Mouse (Mus musculus): Measurements from ENCODE around the gene Ninj2. TPM values are rescaled to one million over a fixed set of nuclear protein-coding genes. Genes with fewer than 3 reads are reported as not detected.
"Not testable (repeated sequence)": the region's sequence is repeated elsewhere in the genome, so short reads cannot be mapped to it uniquely, and the experiment has no call there.

Gene Ninj2
- polyA plus RNA-seq, 1 experiment from 2014 or later: not detected

- Histone ChIP-seq H3K27ac (replicated peaks) (no peak overlapping the region), H3K4me3 (no peak overlapping the region), H3K36me3 (no peaks in the 10 kb centered on the region), H3K9me3 (no peaks in the 10 kb centered on the region), H3K9ac (replicated peaks) (no peak overlapping the region), H3K27me3 (no peaks in the 10 kb centered on the region), H3K4me1 (no peaks in the 10 kb centered on the region), H3K4me2 (replicated peaks) (no peak overlapping the region)
- 82% methylated on average over 4 of the region's 4 CpGs for WGBS
- no peak for ATAC-seq (replicated peaks)
These were observed 11.6 kb upstream of the Ninj2 start for GRCm38 (mm10) chr6:120081516-120081915.

- no peak overlapping the region for H3K9ac ChIP-seq (replicated peaks)
- ATAC-seq (replicated peaks): no peak
- no peaks in the 10 kb centered on the region for H3K36me3 ChIP-seq
- 90% methylated on average over 6 of the region's 6 CpGs for WGBS
- no peaks in the 10 kb centered on the region for H3K9me3 ChIP-seq
- H3K4me2 ChIP-seq (replicated peaks): no peak overlapping the region
- H3K4me3 ChIP-seq: no peak overlapping the region
- no peaks in the 10 kb centered on the region for H3K4me1 ChIP-seq
- no peak overlapping the region for H3K27ac ChIP-seq (replicated peaks)
- no peaks in the 10 kb centered on the region for H3K27me3 ChIP-seq
These were observed 10.7 kb upstream of the Ninj2 start for GRCm38 (mm10) chr6:120082251-120082950.

GRCm38 (mm10) chr6:120082951-120083411, 10.2 kb upstream of the Ninj2 start:
- H3K27me3 ChIP-seq: no peaks in the 10 kb centered on the region
- no peaks in the 10 kb centered on the region for H3K9me3 ChIP-seq
- no peak overlapping the region for H3K4me2 ChIP-seq (replicated peaks)
- no peak for ATAC-seq (replicated peaks)
- H3K9ac ChIP-seq (replicated peaks): no peak overlapping the region
- no peaks in the 10 kb centered on the region for H3K4me1 ChIP-seq
- no peak overlapping the region for H3K27ac ChIP-seq (replicated peaks)
- no peaks in the 10 kb centered on the region for H3K36me3 ChIP-seq
- H3K4me3 ChIP-seq: no peak overlapping the region
- WGBS: 92% methylated on average over 8 of the region's 8 CpGs

GRCm38 (mm10) chr6:120083442-120083841, 9.7 kb upstream of the Ninj2 start:
- H3K9ac ChIP-seq (replicated peaks): no peak overlapping the region
- no peak for ATAC-seq (replicated peaks)
- no peak overlapping the region for H3K4me2 ChIP-seq (replicated peaks)
- no peak overlapping the region for H3K4me3 ChIP-seq
- 79% methylated on average over 6 of the region's 6 CpGs for WGBS
- H3K9me3 ChIP-seq: no peaks in the 10 kb centered on the region
- no peaks in the 10 kb centered on the region for H3K4me1 ChIP-seq
- no peaks in the 10 kb centered on the region for H3K36me3 ChIP-seq
- no peak overlapping the region for H3K27ac ChIP-seq (replicated peaks)
- H3K27me3 ChIP-seq: no peaks in the 10 kb centered on the region

GRCm38 (mm10) chr6:120084983-120085382, 8.2 kb upstream of the Ninj2 start:
- Histone ChIP-seq H3K36me3 (no peaks in the 10 kb centered on the region), H3K4me3 (no peak overlapping the region), H3K4me1 (no peaks in the 10 kb centered on the region), H3K9me3 (no peaks in the 10 kb centered on the region), H3K9ac (replicated peaks) (no peak overlapping the region), H3K4me2 (replicated peaks) (no peak overlapping the region), H3K27me3 (no peaks in the 10 kb centered on the region), H3K27ac (replicated peaks) (no peak overlapping the region)
- no peak for ATAC-seq (replicated peaks)
- 92% methylated on average over 2 of the region's 2 CpGs for WGBS

- H3K9ac ChIP-seq (replicated peaks): no peak overlapping the region
- no peak overlapping the region for H3K27ac ChIP-seq (replicated peaks)
- 88% methylated on average over 3 of the region's 3 CpGs for WGBS
- no peaks in the 10 kb centered on the region for H3K36me3 ChIP-seq
- H3K4me2 ChIP-seq (replicated peaks): no peak overlapping the region
- no peak overlapping the region for H3K4me3 ChIP-seq
- no peaks in the 10 kb centered on the region for H3K27me3 ChIP-seq
- H3K4me1 ChIP-seq: no peaks in the 10 kb centered on the region
- ATAC-seq (replicated peaks): no peak
- H3K9me3 ChIP-seq: no peaks in the 10 kb centered on the region
These were observed 7.3 kb upstream of the Ninj2 start for GRCm38 (mm10) chr6:120085832-120086231.

- not testable (repeated sequence) for H3K9me3 ChIP-seq; H3K4me2 ChIP-seq (replicated peaks); ATAC-seq (replicated peaks); H3K4me1 ChIP-seq; H3K27ac ChIP-seq (replicated peaks); H3K36me3 ChIP-seq; H3K4me3 ChIP-seq; H3K27me3 ChIP-seq; H3K9ac ChIP-seq (replicated peaks)
- 95% methylated on average over 8 of the region's 8 CpGs for WGBS
These were observed 6.1 kb upstream of the Ninj2 start for GRCm38 (mm10) chr6:120087041-120087440.

GRCm38 (mm10) chr6:120090712-120091248, 2.4 kb upstream of the Ninj2 start:
- WGBS: 75% methylated on average over 15 of the region's 15 CpGs
- no peak for ATAC-seq (replicated peaks)
- Histone ChIP-seq H3K4me2 (replicated peaks) (no peak overlapping the region), H3K4me1 (no peaks in the 10 kb centered on the region), H3K4me3 (no peak overlapping the region), H3K27ac (replicated peaks) (no peak overlapping the region), H3K27me3 (no peaks in the 10 kb centered on the region), H3K9me3 (no peaks in the 10 kb centered on the region), H3K36me3 (no peaks in the 10 kb centered on the region), H3K9ac (replicated peaks) (no peak overlapping the region)

- Histone ChIP-seq H3K4me1 (no peaks in the 10 kb centered on the region), H3K27ac (replicated peaks) (no peak overlapping the region), H3K27me3 (no peaks in the 10 kb centered on the region), H3K9me3 (no peaks in the 10 kb centered on the region), H3K9ac (replicated peaks) (no peak overlapping the region), H3K4me3 (no peak overlapping the region), H3K36me3 (no peaks in the 10 kb centered on the region), H3K4me2 (replicated peaks) (no peak overlapping the region)
- 77% methylated on average over 4 of the region's 4 CpGs for WGBS
- no peak for ATAC-seq (replicated peaks)
These were observed 1.2 kb upstream of the Ninj2 start for GRCm38 (mm10) chr6:120091956-120092355.

- Histone ChIP-seq H3K9me3 (no peaks in the 10 kb centered on the region), H3K9ac (replicated peaks) (no peak overlapping the region), H3K27ac (replicated peaks) (no peak overlapping the region), H3K4me3 (no peak overlapping the region), H3K4me1 (no peaks in the 10 kb centered on the region), H3K27me3 (no peaks in the 10 kb centered on the region), H3K36me3 (no peaks in the 10 kb centered on the region), H3K4me2 (replicated peaks) (no peak overlapping the region)
- ATAC-seq (replicated peaks): no peak
- WGBS: 87% methylated on average over 9 of the region's 9 CpGs
These were observed 1.1 kb downstream of the Ninj2 start for GRCm38 (mm10) chr6:120094091-120094776.

GRCm38 (mm10) chr6:120095096-120095495, 1.9 kb downstream of the Ninj2 start:
- Histone ChIP-seq H3K4me1 (no peaks in the 10 kb centered on the region), H3K9me3 (no peaks in the 10 kb centered on the region), H3K9ac (replicated peaks) (no peak overlapping the region), H3K27ac (replicated peaks) (no peak overlapping the region), H3K4me2 (replicated peaks) (no peak overlapping the region), H3K27me3 (no peaks in the 10 kb centered on the region), H3K4me3 (no peak overlapping the region), H3K36me3 (no peaks in the 10 kb centered on the region)
- no peak for ATAC-seq (replicated peaks)
- WGBS: 78% methylated on average over 5 of the region's 5 CpGs

GRCm38 (mm10) chr6:120095501-120095900, 2.4 kb downstream of the Ninj2 start:
- Histone ChIP-seq H3K27ac (replicated peaks) (no peak overlapping the region), H3K4me3 (no peak overlapping the region), H3K27me3 (no peaks in the 10 kb centered on the region), H3K4me2 (replicated peaks) (no peak overlapping the region), H3K36me3 (no peaks in the 10 kb centered on the region), H3K9ac (replicated peaks) (no peak overlapping the region), H3K4me1 (no peaks in the 10 kb centered on the region), H3K9me3 (no peaks in the 10 kb centered on the region)
- 95% methylated on average over 1 of the region's 1 CpGs for WGBS
- ATAC-seq (replicated peaks): no peak

Measured in forebrain, embryonic 15.5 days (tissue).